8 mouse cellular contexts compared by ENCODE assay signal in the genomic region with DNA sequence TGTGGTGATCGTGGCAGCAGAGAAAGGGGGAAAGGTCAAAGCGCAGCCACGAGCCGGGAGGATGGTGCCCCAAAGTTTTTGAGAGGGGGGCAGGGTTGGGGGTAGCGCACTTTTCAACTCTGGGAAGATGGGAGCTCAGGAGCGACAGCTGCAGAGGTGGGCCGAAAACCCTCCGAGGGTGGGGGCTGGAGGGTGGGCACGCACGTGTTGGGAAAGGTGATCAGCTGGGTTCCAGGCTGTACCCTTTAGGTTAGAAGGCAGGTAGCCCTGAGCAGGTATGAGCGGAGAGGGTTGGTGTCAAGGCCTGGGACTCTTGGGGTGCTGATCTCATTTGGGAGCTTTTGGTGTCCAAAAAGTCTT. TPM values are rescaled to one million over a fixed set of nuclear protein-coding genes. Genes with fewer than 3 reads are reported as not detected.
A peak's percentile ranks its signal among the peaks of the same experiment; 100 is the strongest.
DNase-seq lines count a peak whose midpoint lies in the region; ATAC-seq and TF ChIP-seq lines count a peak whose summit lies in the region.

No protein-coding gene starts in this region.

- TF ChIP-seq POLR2A in kidney, adult 2 months (IDR thresholded peaks at IDR 0.05; ENCODE audit: low read depth, low read length) = no peak

- H3K9me3 ChIP-seq in hindbrain, embryonic 13.5 days = no peaks in the 10 kb centered on the region
- no peaks in the 10 kb centered on the region for H3K9me3 ChIP-seq in midbrain, embryonic 13.5 days

- H3K27ac ChIP-seq in kidney, adult 2 months (ENCODE audit: insufficient read depth, low read depth, low read length) = peak overlapping the region; percentile 49
- H3K27ac ChIP-seq in brown adipose tissue, adult 24 weeks (replicated peaks; ENCODE audit: low read depth, low read length) = peak overlapping the region; percentile 67
- H3K27ac ChIP-seq in hindbrain, embryonic 13.5 days = peak overlapping the region; percentile 80
- H3K27ac ChIP-seq in midbrain, embryonic 13.5 days = peak overlapping the region; percentile 75

- no peak for DNase-seq in kidney, adult 2 months
- no peak for DNase-seq in kidney, adult 9 months
- DNase-seq in gastrocnemius, postnatal 10 days = no peak
- DNase-seq in gastrocnemius, postnatal 4 days (ENCODE audit: low spot score in 2 of 2) = no peak
- no peak for DNase-seq in cerebellum, adult 11 months

- no peaks in the 10 kb centered on the region for H3K27me3 ChIP-seq in kidney, adult 2 months (replicated peaks; ENCODE audit: control insufficient read depth, insufficient read depth, low read length)
- H3K27me3 ChIP-seq in hindbrain, embryonic 13.5 days = no peaks in the 10 kb centered on the region
- no peaks in the 10 kb centered on the region for H3K27me3 ChIP-seq in midbrain, embryonic 13.5 days

- no peak for TF ChIP-seq CTCF in kidney, adult 2 months (conservative IDR thresholded peaks at IDR 0.05; ENCODE audit: insufficient read depth, insufficient read length, low read depth, low read length)

- WGBS in kidney, adult 2 months = 11% methylated on average over 11 of the region's 11 CpGs
- 15% methylated on average over 11 of the region's 11 CpGs for WGBS in hindbrain, embryonic 13.5 days
- WGBS in midbrain, embryonic 13.5 days = 7% methylated on average over 11 of the region's 11 CpGs

- no peaks in the 10 kb centered on the region for H3K4me1 ChIP-seq in kidney, adult 2 months (ENCODE audit: control insufficient read depth, insufficient read depth, low read length)
- H3K4me1 ChIP-seq in brown adipose tissue, adult 24 weeks (ENCODE audit: control insufficient read depth, insufficient read depth, insufficient read length, low read length) = no peaks in the 10 kb centered on the region
- H3K4me1 ChIP-seq in hindbrain, embryonic 13.5 days (replicated peaks) = peaks cover 11% of the 10 kb centered on the region
- H3K4me1 ChIP-seq in midbrain, embryonic 13.5 days (replicated peaks) = peaks cover 11% of the 10 kb centered on the region

- peak; percentile 71; the same call in 1 of the 2 replicates for ATAC-seq in hindbrain, embryonic 13.5 days (ENCODE audit: low FRiP score)
- 0 out of 2 replicates have a peak, but pooled peaks have one; percentile 63 for ATAC-seq in midbrain, embryonic 13.5 days

- H3K9ac ChIP-seq in hindbrain, embryonic 13.5 days = peak overlapping the region; percentile 80
- peak overlapping the region; percentile 79 for H3K9ac ChIP-seq in midbrain, embryonic 13.5 days (replicated peaks)

- H3K4me3 ChIP-seq in kidney, adult 2 months (ENCODE audit: insufficient read depth, low read depth, low read length) = peak overlapping the region; percentile 86
- H3K4me3 ChIP-seq in brown adipose tissue, adult 24 weeks (ENCODE audit: insufficient read depth, low read depth, low read length) = peak overlapping the region; percentile 93
- peak overlapping the region; percentile 57 for H3K4me3 ChIP-seq in hindbrain, embryonic 13.5 days
- H3K4me3 ChIP-seq in midbrain, embryonic 13.5 days (replicated peaks) = peak overlapping the region; percentile 58

- H3K4me2 ChIP-seq in hindbrain, embryonic 13.5 days = peak overlapping the region; percentile 79
- peak overlapping the region; percentile 76 for H3K4me2 ChIP-seq in midbrain, embryonic 13.5 days (replicated peaks)

- peaks cover 1% of the 10 kb centered on the region; the same call in 1 of the 2 replicates for H3K36me3 ChIP-seq in kidney, adult 2 months (ENCODE audit: control insufficient read depth, insufficient read depth, low read length)
- H3K36me3 ChIP-seq in hindbrain, embryonic 13.5 days = peaks cover 4% of the 10 kb centered on the region
- H3K36me3 ChIP-seq in midbrain, embryonic 13.5 days = peaks cover 4% of the 10 kb centered on the region

RNA-seq across cellular contexts. Expression of a gene that starts 0.5 kb away (rescaled TPM):
- 14.8 and 16.7 TPM in 2 replicates for polyA plus RNA-seq in kidney, adult 2 months (2012; rRNA removed)
- 23.1 and 32.1 TPM in 2 replicates for polyA plus RNA-seq in brown adipose tissue, adult 24 weeks (2012; ENCODE audit: insufficient read depth, insufficient read length, missing spikeins)
- polyA plus RNA-seq in hindbrain, embryonic 13.5 days (2015; fragmentation: Nextera tagmentation; extraction: Ambion mirVana) = 38.6 and 38.9 TPM in 2 replicates
- 40.8 and 41.7 TPM in 2 replicates for polyA plus RNA-seq in midbrain, embryonic 13.5 days (2015; fragmentation: Nextera tagmentation; extraction: Ambion mirVana)
- total RNA-seq in gastrocnemius, postnatal 10 days (2021) = 10 to 100 TPM; 13.3 to 14.0 TPM
- 10 to 100 TPM; 12.8 to 15.2 TPM for total RNA-seq in gastrocnemius, postnatal 4 days (2021)

RNA-seq across cellular contexts. Expression of a gene that starts 32.4 kb away (rescaled TPM):
- 42.8 and 46.0 TPM in 2 replicates for polyA plus RNA-seq in kidney, adult 2 months (2012; rRNA removed)
- polyA plus RNA-seq in brown adipose tissue, adult 24 weeks (2012; ENCODE audit: insufficient read depth, insufficient read length, missing spikeins) = 96.3 and 110 TPM in 2 replicates
- 157 and 187 TPM in 2 replicates for polyA plus RNA-seq in hindbrain, embryonic 13.5 days (2015; fragmentation: Nextera tagmentation; extraction: Ambion mirVana)
- polyA plus RNA-seq in midbrain, embryonic 13.5 days (2015; fragmentation: Nextera tagmentation; extraction: Ambion mirVana) = 180 and 182 TPM in 2 replicates
- 100 to 1,000 TPM; 149 to 160 TPM for total RNA-seq in gastrocnemius, postnatal 10 days (2021)
- 100 to 1,000 TPM; 142 to 149 TPM for total RNA-seq in gastrocnemius, postnatal 4 days (2021)
